Mouse (Mus musculus): Measurements from ENCODE around the gene Angptl7.

- TF ChIP-seq CTCF (IDR thresholded peaks at IDR 0.05; ENCODE audit: borderline replicate concordance, control insufficient read depth, extremely low read depth, insufficient read depth, low read length, poor library complexity) (no peak), POLR2A (IDR thresholded peaks at IDR 0.05; ENCODE audit: control insufficient read depth, extremely low read depth, insufficient read depth, low read length, poor library complexity) (no peak)
These were observed 27.7 kb downstream of the Angptl7 start for GRCm38 (mm10) chr4:148472436-148473174.
